Mouse (Mus musculus) ovary, postnatal 10 days (tissue): ENCODE measurements around the gene Pter.

ENCODE experiments used
- DNase-seq: peaks from one replicate; pipeline ENCODE4 v3.0.0; 2022; ENCODE audit warnings: low spot score

Pter gene

DNA sequence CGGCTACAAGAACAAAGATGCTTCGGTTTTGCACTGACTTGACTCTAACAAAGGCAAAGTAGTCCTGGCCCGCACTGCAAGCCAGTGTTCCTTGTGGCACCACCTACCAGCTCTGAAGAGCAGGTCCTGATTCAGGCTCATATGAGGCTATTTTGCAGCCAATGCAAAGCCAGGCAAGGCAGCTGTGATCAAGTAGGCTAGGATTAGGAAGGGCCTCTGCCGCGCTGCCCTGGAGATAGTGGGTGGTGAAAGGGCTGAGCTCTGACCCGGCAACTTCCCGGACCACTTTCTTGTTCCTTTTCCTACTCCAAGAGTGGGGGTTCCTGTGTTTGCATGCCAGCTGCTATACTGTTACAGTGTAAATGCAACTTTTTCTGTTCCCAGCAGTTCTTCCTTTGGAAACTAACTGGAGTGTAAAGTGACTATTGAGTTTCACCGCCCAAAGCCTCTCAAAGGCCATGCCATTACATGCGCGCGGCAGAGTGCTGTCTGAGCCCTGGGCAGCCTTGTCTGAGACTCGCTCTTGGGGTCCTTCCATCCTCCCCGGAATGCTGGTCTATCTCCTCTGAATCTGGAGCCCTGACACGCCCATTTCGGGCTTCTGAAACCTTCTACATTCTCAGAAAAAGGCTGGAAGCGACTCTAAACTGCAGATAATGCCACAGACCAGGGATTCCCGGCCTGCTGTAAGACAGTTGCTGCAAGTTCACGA, 85.6 kb downstream of the Pter start:
- no peak for DNase-seq

DNA sequence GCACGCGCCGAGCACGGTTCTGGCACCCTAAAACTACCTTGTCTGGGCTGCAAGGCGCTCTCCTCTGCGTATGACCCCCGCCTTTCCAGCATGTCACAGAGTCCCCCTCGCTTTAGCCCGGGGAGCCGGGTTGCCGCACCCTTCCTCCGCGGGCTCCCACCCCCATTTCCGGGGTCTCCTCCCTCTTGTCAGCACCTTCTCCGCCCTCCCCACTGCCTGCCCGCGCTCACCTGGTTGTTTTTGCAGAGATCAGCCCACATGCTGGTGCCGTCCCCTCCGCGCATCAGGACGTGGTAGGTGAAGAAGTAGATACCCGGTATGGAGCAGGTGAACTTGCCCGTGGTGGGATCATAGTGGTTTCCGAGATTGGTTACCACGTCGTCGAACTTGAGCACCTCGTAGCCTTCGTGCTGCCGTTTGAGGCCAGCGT, 86.2 kb downstream of the Pter start:
- no peak for DNase-seq

DNA sequence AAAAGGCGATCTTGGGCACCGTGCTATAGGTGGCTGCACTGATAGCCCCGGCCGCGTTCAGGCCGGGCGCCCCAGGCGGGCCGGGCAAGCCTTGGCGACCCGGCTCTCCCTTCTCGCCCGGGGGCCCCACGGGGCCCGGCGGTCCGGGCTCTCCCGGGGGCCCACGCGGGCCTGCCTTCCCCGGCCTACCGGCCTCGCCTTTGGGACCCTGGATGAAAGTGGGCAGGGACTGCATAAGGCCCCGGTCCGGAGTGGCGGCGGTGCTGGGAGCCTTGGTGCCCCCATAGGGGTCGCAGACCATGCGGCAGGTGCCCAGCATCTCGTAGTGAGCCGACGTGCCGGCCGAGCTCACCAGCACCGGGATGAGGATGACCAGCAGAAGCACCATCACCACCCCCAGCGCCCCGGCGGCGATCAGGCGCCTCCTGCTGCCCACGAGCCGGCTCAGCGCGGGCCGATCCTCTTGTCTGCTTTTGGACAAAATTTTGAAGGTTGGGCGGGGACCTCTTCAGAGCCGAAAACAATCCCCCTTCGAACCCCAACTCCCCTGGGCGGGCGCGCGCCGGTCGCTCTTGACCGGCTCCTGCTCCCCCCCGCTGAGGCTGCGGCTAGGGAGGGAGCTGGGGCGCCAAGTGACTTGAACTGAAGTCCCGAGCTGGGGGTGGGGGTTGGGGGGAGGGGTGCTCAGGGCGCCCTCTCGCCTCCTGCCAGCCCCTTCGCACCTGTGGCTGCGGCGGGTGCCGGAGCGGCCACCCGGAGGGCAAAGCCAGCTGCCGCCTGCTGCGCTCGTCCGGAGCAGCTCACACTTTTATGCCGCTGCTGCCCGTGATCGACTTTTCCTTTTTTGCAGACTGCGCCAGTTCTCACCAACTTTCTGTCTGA, 86.9 kb downstream of the Pter start:
- DNase-seq, result no peak

DNA sequence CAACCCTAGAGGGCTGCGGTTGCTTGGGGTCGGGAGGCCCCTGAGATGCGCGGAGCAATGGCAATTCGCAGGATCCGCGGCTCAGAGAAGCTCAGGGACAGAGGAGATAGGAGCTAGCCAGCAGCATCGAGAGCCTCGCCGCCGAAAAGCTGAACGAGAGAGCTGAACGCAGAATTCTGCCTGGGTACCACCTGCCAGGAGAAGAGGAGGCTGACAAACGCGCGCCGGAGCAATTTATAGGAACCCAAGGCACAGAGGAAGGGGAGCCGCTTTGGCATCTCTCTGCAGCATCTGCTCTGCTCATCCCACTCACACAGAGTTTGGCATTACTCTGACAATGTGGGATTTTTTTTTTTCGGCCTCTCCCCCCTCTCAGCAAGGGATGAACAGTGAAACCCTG, 87.6 kb downstream of the Pter start, which contains the start of gene C1ql3:
C1ql3 (minus strand) TSS at position 335 of the 400 bp plus-strand sequence.
- no peak for DNase-seq

DNA sequence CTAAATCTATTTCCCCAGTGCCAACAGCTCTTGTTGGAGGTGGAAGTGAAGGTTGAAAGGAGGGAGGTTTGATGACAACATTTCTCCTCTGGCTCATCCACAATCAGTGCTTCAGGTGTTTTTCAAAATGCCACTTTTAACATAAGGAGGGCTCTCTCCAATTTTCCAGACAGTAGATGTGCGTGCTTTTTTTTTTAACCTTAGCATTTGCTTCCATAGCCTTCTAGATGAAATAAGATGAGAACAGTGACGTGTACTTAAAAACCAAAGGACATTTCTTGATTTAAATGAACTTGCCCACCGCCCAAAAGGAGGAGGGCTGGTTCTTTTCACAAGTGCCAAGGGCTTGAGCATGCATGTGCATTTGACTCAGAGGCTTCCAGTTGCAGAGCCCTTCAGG, 88.1 kb downstream of the Pter start:
- no peak for DNase-seq

DNA sequence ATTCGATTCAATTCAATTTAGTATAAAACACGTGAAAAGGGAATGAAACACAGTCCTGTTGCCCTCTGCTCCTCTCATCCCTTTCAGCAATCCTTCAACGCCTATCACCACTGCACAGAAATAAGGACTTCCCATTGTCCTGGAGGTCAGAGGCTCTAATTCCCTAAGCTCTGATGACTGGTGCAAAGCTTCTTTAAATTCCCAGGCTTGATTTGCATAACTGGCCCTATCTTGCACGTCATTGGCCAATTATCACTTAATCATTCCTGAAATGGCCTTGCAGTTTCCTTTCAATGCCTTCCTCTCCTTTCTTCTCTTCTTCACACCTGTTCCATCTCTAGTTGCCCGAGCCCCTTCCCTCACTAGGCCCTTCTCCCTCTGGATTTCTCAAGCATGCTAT, 94.5 kb downstream of the Pter start:
- DNase-seq, result no peak

DNA sequence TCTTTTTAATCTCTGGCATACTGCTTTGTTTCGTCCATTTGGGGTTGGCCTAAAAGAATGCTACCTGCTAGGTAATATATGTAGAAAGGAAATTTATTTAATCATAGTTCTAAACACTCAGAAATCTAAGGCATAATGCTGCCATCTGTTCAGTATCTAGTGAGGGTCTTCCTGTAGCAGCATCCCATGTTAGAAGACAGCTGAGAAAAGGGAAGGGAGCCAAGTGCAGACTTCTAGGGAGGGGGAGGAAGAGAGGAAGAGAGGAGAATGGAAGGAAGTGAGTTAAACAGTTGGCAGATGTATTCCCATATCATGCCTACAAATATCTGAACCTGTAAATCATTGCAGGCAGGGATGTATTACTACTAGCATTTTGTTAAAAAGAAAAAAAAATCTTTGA, 95.0 kb downstream of the Pter start:
- no peak for DNase-seq

DNA sequence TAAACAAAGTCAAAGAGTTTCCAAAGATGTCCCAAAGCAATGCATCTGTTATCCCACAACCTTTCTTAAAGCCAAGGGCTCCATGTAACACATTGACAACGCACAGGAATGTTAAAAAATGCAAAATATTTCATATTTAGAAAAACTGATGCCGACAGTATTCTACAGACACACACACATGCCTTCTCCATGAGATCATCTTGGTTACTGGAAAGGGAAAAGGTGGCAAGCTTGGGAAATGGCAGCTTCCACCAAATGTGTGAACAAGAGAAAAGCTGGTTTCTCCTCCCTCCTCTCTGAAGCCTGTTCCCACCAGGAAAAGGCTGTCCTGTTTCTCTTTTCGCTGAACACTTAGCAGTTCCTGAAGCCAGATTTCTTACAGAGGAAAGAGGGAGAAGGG, 114.9 kb downstream of the Pter start:
- DNase-seq, result no peak

DNA sequence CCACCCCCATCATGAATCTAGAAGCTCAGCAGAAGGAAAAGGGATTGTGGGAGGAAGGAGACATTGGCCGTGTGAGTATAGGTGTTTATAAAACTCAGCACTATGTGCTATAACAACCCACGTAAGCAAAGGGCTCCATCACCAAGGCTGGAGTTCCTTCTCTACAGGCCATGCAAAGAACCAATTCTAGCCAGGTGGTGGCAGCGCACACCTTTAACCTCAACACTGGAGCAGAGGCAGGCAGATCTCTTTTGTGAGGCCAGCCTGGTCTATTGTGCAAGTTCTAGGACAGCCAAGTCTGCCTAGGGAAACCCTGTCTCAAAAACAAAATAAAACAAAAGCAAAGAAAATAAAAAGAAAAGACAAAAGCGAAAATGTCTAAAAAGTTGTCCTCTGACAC, 115.9 kb downstream of the Pter start:
- DNase-seq, result no peak

DNA sequence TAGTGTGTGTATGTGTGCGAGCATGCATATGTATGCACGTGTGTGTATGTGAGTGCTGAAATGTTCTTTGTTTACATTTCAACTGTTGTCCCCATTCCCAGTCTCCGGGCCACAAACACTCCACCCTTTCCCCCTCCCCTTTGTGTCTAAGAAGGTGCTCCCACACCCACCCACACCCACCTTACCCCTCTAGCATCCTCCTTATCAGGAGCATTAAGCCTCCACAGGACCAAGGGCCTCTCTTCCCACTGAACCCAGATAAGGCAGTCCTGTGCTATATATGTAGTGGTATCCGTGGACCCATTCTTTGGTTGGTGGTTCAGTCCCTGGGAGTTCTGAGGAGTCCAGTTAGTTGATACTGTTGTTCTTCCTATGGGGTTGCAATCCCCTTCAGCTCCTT, 120.7 kb downstream of the Pter start:
- no peak for DNase-seq

DNA sequence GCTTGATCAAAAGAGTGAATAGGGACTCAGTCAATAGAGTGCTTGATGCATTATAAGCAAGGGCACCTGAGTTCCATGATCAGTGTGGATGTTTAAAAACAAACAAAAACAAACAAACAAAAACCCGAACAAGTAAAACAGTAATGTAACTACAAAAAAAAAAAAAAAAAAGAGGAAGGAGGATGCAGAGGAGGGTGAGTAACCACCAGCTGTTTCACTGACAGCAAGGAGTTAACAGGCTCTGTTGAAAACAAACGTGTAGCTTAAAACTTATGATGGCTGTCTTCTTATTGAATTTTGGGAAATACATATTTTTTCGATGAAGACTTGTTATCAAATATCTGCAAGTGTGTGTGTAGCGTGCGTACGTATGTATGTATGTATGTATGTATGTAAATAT, 124.8 kb downstream of the Pter start:
- no peak for DNase-seq
